7 mouse cellular contexts compared by ENCODE assay signal in genomic region chr10:128303126-128304021, GRCm38 (mm10). TPM values are rescaled to one million over a fixed set of nuclear protein-coding genes. Genes with fewer than 3 reads are reported as not detected.
A peak's percentile ranks its signal among the peaks of the same experiment; 100 is the strongest.
DNase-seq lines count a peak whose midpoint lies in the region; ATAC-seq lines count a peak whose summit lies in the region.

Gene Pan2 (plus strand): TSS chr10:128303335.

- 2% methylated on average over 37 of the region's 37 CpGs for WGBS in embryonic facial prominence, embryonic 11.5 days
- WGBS in limb, embryonic 10.5 days = 1% methylated on average over 37 of the region's 37 CpGs
- under 1% methylated on average over 37 of the region's 37 CpGs for WGBS in midbrain, embryonic 13.5 days

- peak within 1 kb of the TSS; percentile 60 for H3K4me3 ChIP-seq in embryonic facial prominence, embryonic 11.5 days (ENCODE audit: low read depth, low read length)
- H3K4me3 ChIP-seq in limb, embryonic 10.5 days = peak within 1 kb of the TSS; percentile 66
- H3K4me3 ChIP-seq in midbrain, embryonic 13.5 days (replicated peaks) = peak within 1 kb of the TSS; percentile 59

- H3K9ac ChIP-seq in embryonic facial prominence, embryonic 11.5 days (replicated peaks; ENCODE audit: low read length) = peak within 1 kb of the TSS; percentile 92
- H3K9ac ChIP-seq in midbrain, embryonic 13.5 days (replicated peaks) = peak within 1 kb of the TSS; percentile 85

- peak; percentile 98 for ATAC-seq in embryonic facial prominence, embryonic 11.5 days (replicated peaks; ENCODE audit: insufficient number of reproducible peaks, low FRiP score, low TSS enrichment, low read depth)
- ATAC-seq in granulocyte monocyte progenitor cell, adult 5-6 weeks (replicated peaks; ENCODE audit: poor library complexity, severe bottlenecking) = peak; percentile 80
- peak; percentile 99 for ATAC-seq in midbrain, embryonic 13.5 days

- peak within 1 kb of the TSS; percentile 79 for H3K4me2 ChIP-seq in embryonic facial prominence, embryonic 11.5 days (ENCODE audit: low read depth, low read length)
- peak within 1 kb of the TSS; percentile 74 for H3K4me2 ChIP-seq in midbrain, embryonic 13.5 days (replicated peaks)

- no peaks in the 10 kb centered on the region for H3K9me3 ChIP-seq in embryonic facial prominence, embryonic 11.5 days (replicated peaks; ENCODE audit: control insufficient read depth, low read length)
- no peaks in the 10 kb centered on the region for H3K9me3 ChIP-seq in limb, embryonic 10.5 days (replicated peaks)
- no peaks in the 10 kb centered on the region for H3K9me3 ChIP-seq in midbrain, embryonic 13.5 days

- peaks cover 9% of the 10 kb centered on the region for H3K4me1 ChIP-seq in embryonic facial prominence, embryonic 11.5 days (ENCODE audit: control insufficient read depth, insufficient read depth, low read length)
- H3K4me1 ChIP-seq in limb, embryonic 10.5 days = peaks cover 17% of the 10 kb centered on the region
- peaks cover 21% of the 10 kb centered on the region for H3K4me1 ChIP-seq in midbrain, embryonic 13.5 days (replicated peaks)

- peak; percentile 99 for DNase-seq in adrenal gland, postnatal 14 days
- peak; percentile 99 for DNase-seq in embryonic facial prominence, embryonic 11.5 days (ENCODE audit: low spot score)
- DNase-seq in kidney, adult 11 months = peak; percentile 100
- peak; percentile 99 for DNase-seq in limb, embryonic 10.5 days (ENCODE audit: low spot score)
- peak; percentile 99 for DNase-seq in spleen, adult 12 weeks (ENCODE audit: low spot score)

- H3K36me3 ChIP-seq in embryonic facial prominence, embryonic 11.5 days (replicated peaks; ENCODE audit: control insufficient read depth, insufficient read depth, low read depth, low read length) = no peaks in the 10 kb centered on the region
- H3K36me3 ChIP-seq in limb, embryonic 10.5 days = peaks cover 16% of the 10 kb centered on the region
- H3K36me3 ChIP-seq in midbrain, embryonic 13.5 days = peaks cover 6% of the 10 kb centered on the region

- peak within 1 kb of the TSS; percentile 80 for H3K27ac ChIP-seq in embryonic facial prominence, embryonic 11.5 days (replicated peaks; ENCODE audit: low read depth, low read length)
- peak within 1 kb of the TSS; percentile 94 for H3K27ac ChIP-seq in limb, embryonic 10.5 days
- peak within 1 kb of the TSS; percentile 95 for H3K27ac ChIP-seq in midbrain, embryonic 13.5 days

- no peaks in the 10 kb centered on the region for H3K27me3 ChIP-seq in embryonic facial prominence, embryonic 11.5 days (ENCODE audit: control insufficient read depth, insufficient read depth, low read length)
- H3K27me3 ChIP-seq in limb, embryonic 10.5 days (ENCODE audit: low read depth, poor library complexity, severe bottlenecking) = no peaks in the 10 kb centered on the region
- no peaks in the 10 kb centered on the region for H3K27me3 ChIP-seq in midbrain, embryonic 13.5 days

RNA-seq across cellular contexts. Expression of gene Pan2, which starts in this region (rescaled TPM):
- total RNA-seq in adrenal gland, postnatal 14 days (2021) = 22.2 and 27.0 TPM in 2 replicates
- 33.6 and 35.2 TPM in 2 replicates for polyA plus RNA-seq in embryonic facial prominence, embryonic 11.5 days (2014; fragmentation: Nextera tagmentation; extraction: Ambion mirVana)
- total RNA-seq in granulocyte monocyte progenitor cell, adult 5-6 weeks (2014; fragmentation: Nextera tagmentation) = 22.7 and 25.7 TPM in 2 replicates
- 9.8 and 16.2 TPM in 2 replicates for total RNA-seq in granulocyte monocyte progenitor cell, adult 5-6 weeks (2017)
- 37.2 and 41.8 TPM in 2 replicates for polyA plus RNA-seq in limb, embryonic 10.5 days (2016; fragmentation: Nextera tagmentation; extraction: Ambion mirVana)
- polyA plus RNA-seq in midbrain, embryonic 13.5 days (2015; fragmentation: Nextera tagmentation; extraction: Ambion mirVana) = 28.6 and 30.4 TPM in 2 replicates

Comparison
In these comparisons a context has a peak if more than half of its experiments do, and no peak if none do; other contexts are left out.
1. Peak in every context shown above with its lines: DNase-seq, ATAC-seq, H3K4me3 ChIP-seq and H3K27ac ChIP-seq.